Mouse (Mus musculus) left cerebral cortex, postnatal 14 days (tissue): ENCODE data around the gene Mprip. TPM values are rescaled to one million over a fixed set of nuclear protein-coding genes. Genes with fewer than 3 reads are reported as not detected.
"Not testable (repeated sequence)": the region's sequence is repeated elsewhere in the genome, so short reads cannot be mapped to it uniquely, and the experiment has no call there.

Experiments used
- DNase-seq, 2 experiments: peaks; one replicate each; pipeline ENCODE4 v3.0.0; 2021 to 2022; ENCODE audit warnings: low spot score in 2 of 2, mixed read lengths in 1 of 2
- intact Hi-C: fragments of 180-260 bp; cut with DNase I; formaldehyde crosslinking; loops from one replicate; pipeline ENCODE4 v1.15.1; 2025
- long read RNA-seq, 2 experiments: library from polyadenylated mRNA; stranded (forward); transcript quantifications; one replicate each; pipeline ENCODE4 v2.0.0; 2021
- total RNA-seq, 2 experiments: library from RNA; stranded (reverse); gene quantifications; 2 replicates each; pipeline ENCODE4 v1.2.3; 2021

Mprip gene
- 100 to 1,000 TPM; 249 to 264 TPM for total RNA-seq
- long read RNA-seq, experiment 1, full-length matches to known transcripts, result 74 of 206 reads
- long read RNA-seq, experiment 1, partial matches to known transcripts, result 50 of 206 reads
- long read RNA-seq, experiment 1, other reads (novel, unspliced or antisense), result 82 of 206 reads
- long read RNA-seq, experiment 2, full-length matches to known transcripts, result 79 of 182 reads
- long read RNA-seq, experiment 2, partial matches to known transcripts, result 35 of 182 reads
- long read RNA-seq, experiment 2, other reads (novel, unspliced or antisense), result 68 of 182 reads

- DNase-seq, result no peak
- intact Hi-C loops, result loop anchor here (5.0 kb wide), 2 partner anchors 46 to 71 kb away; no protein-coding TSS in a partner anchor
Measured at GRCm38 (mm10) chr11:59661005-59661404, at the start of gene Mprip. TSS of gene Mprip (plus strand) at chr11:59661305.

GRCm38 (mm10) chr11:59611646-59612045, 49.5 kb upstream of the Mprip start:
- no peak for DNase-seq
- intact Hi-C loops, result no loop called here

GRCm38 (mm10) chr11:59614120-59614519, 47.0 kb upstream of the Mprip start:
- DNase-seq, result peak; percentile 52 to 68
- intact Hi-C loops, result loop anchor here (1.0 kb wide), 1 partner anchor 89 kb away; no protein-coding TSS in a partner anchor

- DNase-seq, intact Hi-C loops: not testable (repeated sequence)
Measured at GRCm38 (mm10) chr11:59616986-59617385, 44.1 kb upstream of the Mprip start.

- no peak for DNase-seq
- intact Hi-C loops, result no loop called here
Measured at GRCm38 (mm10) chr11:59622214-59622613, 38.9 kb upstream of the Mprip start.

- peak; percentile 76 to 78 for DNase-seq
- intact Hi-C loops, result no loop called here
Measured at GRCm38 (mm10) chr11:59624017-59624630, 37.0 kb upstream of the Mprip start.

- intact Hi-C loops, result loop anchor here (5.0 kb wide), 1 partner anchor 121 kb away; no protein-coding TSS in a partner anchor
- DNase-seq, result no peak
Measured at GRCm38 (mm10) chr11:59626192-59626591, 34.9 kb upstream of the Mprip start.

- intact Hi-C loops, result loop anchor here (5.0 kb wide), 1 partner anchor 119 kb away; no protein-coding TSS in a partner anchor
- DNase-seq, result no peak
Measured at GRCm38 (mm10) chr11:59628177-59628576, 32.9 kb upstream of the Mprip start.

- peak in 1 of 2 experiments; percentile 14 for DNase-seq
- intact Hi-C loops, result loop anchor here (5.0 kb wide), 1 partner anchor 117 kb away; no protein-coding TSS in a partner anchor
Measured at GRCm38 (mm10) chr11:59629871-59630270, 31.2 kb upstream of the Mprip start.

- intact Hi-C loops, result no loop called here
- no peak for DNase-seq
Measured at GRCm38 (mm10) chr11:59631980-59632379, 29.1 kb upstream of the Mprip start.

GRCm38 (mm10) chr11:59633037-59633436, 28.1 kb upstream of the Mprip start:
- DNase-seq, result peak; percentile 45 to 67
- intact Hi-C loops, result no loop called here

- intact Hi-C loops, result no loop called here
- DNase-seq, result no peak
Measured at GRCm38 (mm10) chr11:59634001-59634660, 27.0 kb upstream of the Mprip start.

- intact Hi-C loops, result no loop called here
- DNase-seq, result no peak
Measured at GRCm38 (mm10) chr11:59635251-59635795, 25.8 kb upstream of the Mprip start.

- intact Hi-C loops, result no loop called here
- no peak for DNase-seq
Measured at GRCm38 (mm10) chr11:59635821-59636694, 25.0 kb upstream of the Mprip start.

GRCm38 (mm10) chr11:59636695-59637414, 24.2 kb upstream of the Mprip start:
- intact Hi-C loops, result no loop called here
- DNase-seq, result no peak

GRCm38 (mm10) chr11:59639957-59640643, 21.0 kb upstream of the Mprip start:
- intact Hi-C loops, result no loop called here
- DNase-seq, result no peak

- intact Hi-C loops, result no loop called here
- no peak for DNase-seq
Measured at GRCm38 (mm10) chr11:59641227-59641626, 19.9 kb upstream of the Mprip start.

- no peak for DNase-seq
- intact Hi-C loops, result no loop called here
Measured at GRCm38 (mm10) chr11:59642420-59642819, 18.7 kb upstream of the Mprip start.
